Mouse (Mus musculus) urinary bladder, postnatal 25 days (tissue): ENCODE data around the gene Polr2b.

ENCODE experiments used
- DNase-seq: peaks from one replicate; pipeline ENCODE4 v3.0.0; 2022; ENCODE audit warnings: low spot score

Gene Polr2b

GRCm38 (mm10) chr5:77386596-77387413 is 76.9 kb downstream of the Polr2b start:
- DNase-seq, result no peak

GRCm38 (mm10) chr5:77387414-77387704 is 77.4 kb downstream of the Polr2b start:
- no peak for DNase-seq

- no peak for DNase-seq
These were observed 78.4 kb downstream of the Polr2b start for GRCm38 (mm10) chr5:77388359-77388758.

- no peak for DNase-seq
These were observed 80.3 kb downstream of the Polr2b start for GRCm38 (mm10) chr5:77390272-77390671.

GRCm38 (mm10) chr5:77393094-77393619 is 83.2 kb downstream of the Polr2b start:
- DNase-seq, result no peak

- DNase-seq, result no peak
These were observed 84.2 kb downstream of the Polr2b start for GRCm38 (mm10) chr5:77393990-77394618.

- no peak for DNase-seq
These were observed 88.5 kb downstream of the Polr2b start for GRCm38 (mm10) chr5:77398285-77399057.
